Mouse (Mus musculus) brown adipose tissue, adult 24 weeks (tissue): ENCODE measurements at regions not wholly inside any gene's neighbourhood (a gene's known extent, or its start where the extent isn't known, plus 50 kb on each side); places are given as distances from the start of the nearest gene placed in this dataset.

Source experiments
- H3K27ac ChIP-seq: fragments of 200-500 bp; replicated peaks from 2 replicates; pipeline ENCODE4 v1.5.1; 2012; ENCODE audit warnings: low read depth, mild to moderate bottlenecking, low read length
- H3K4me1 ChIP-seq: fragments of 200-500 bp; 2 replicates; pipeline ENCODE4 v1.6.1; 2012; ENCODE audit warnings: low read length, mixed read lengths; ENCODE audit not compliant: control insufficient read depth, insufficient read depth, insufficient read length
- H3K4me3 ChIP-seq: fragments of 200-500 bp; 2 replicates; pipeline ENCODE4 v1.5.1; 2012; ENCODE audit warnings: low read depth, mild to moderate bottlenecking, low read length, moderate library complexity; ENCODE audit not compliant: insufficient read depth

DNA sequence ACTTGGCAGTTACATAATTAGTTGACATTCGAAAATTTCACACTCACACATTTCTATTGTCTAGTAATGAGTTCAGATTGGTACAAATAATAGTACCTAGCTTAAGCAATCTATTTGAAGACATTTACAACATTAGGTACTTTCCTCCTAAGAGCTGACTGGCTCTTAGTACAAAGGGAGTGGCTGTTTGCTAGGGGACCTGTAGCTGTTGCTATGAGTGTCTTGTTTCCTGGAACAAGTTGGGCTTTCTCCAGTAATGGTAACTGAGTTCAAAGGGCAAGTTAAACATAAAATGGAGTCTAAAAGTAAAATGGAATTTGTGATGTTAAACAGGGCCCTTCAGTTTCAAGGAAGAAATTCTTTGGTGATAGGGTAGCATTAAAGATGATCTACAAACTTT is 910.4 kb downstream of the Diaph3 start:
- no peak overlapping the region for H3K27ac ChIP-seq
- no peaks in the 10 kb centered on the region for H3K4me1 ChIP-seq
- H3K4me3 ChIP-seq: no peak overlapping the region

DNA sequence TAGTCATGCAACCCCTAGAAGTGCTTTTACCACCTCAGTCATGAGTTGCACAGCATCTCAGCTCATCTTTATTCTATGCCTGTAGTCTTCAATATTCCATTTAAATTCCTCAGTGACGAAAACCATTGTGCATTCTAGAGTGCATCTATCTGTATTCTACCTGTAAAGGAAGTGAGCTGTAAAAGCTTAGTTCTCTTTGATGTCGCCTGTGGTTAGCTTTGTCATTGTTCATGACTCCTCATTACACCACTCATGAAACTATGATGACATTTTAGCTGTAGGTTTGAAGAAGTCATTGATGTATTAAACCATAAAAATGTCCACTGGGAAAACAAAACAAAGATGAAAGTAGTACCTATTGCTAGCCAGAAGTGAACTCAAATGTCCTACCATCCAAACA is 911.3 kb downstream of the Diaph3 start:
- Histone ChIP-seq H3K4me1 (no peaks in the 10 kb centered on the region), H3K4me3 (no peak overlapping the region), H3K27ac (no peak overlapping the region)

- Histone ChIP-seq H3K27ac (no peak overlapping the region), H3K4me1 (no peaks in the 10 kb centered on the region), H3K4me3 (no peak overlapping the region)
These were observed 925.3 kb downstream of the Diaph3 start for GRCm38 (mm10) chr14:86215711-86216110.

GRCm38 (mm10) chr14:86211654-86212053 is 929.4 kb downstream of the Diaph3 start:
- Histone ChIP-seq H3K4me1 (no peaks in the 10 kb centered on the region), H3K4me3 (no peak overlapping the region), H3K27ac (no peak overlapping the region)

- no peak overlapping the region for H3K4me3 ChIP-seq
- H3K27ac ChIP-seq: no peak overlapping the region
- no peaks in the 10 kb centered on the region for H3K4me1 ChIP-seq
These were observed 936.5 kb downstream of the Diaph3 start for GRCm38 (mm10) chr14:86204582-86204981.

DNA sequence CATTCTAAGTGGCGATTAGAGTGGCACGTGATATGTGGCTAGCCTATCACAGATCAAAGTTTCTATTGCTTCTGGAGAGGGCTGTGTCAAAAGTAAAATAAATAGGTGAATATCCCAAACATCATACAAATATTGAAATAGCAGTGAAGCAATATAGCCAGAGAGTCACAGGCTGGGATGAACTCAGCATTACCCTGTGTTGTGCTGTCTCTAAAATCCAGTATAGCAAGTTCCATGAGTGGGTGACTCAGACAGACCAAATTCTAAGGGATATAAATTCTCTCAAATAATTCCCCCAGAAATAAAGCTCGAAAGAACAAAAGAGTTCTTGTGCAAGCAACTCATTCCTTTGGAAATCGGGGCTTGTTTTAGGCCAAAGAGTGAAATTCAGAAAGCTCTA is 943.2 kb downstream of the Diaph3 start:
- no peaks in the 10 kb centered on the region for H3K4me1 ChIP-seq
- H3K27ac ChIP-seq: no peak overlapping the region
- H3K4me3 ChIP-seq: no peak overlapping the region

- Histone ChIP-seq H3K4me1 (no peaks in the 10 kb centered on the region), H3K4me3 (no peak overlapping the region), H3K27ac (no peak overlapping the region)
These were observed 956.2 kb downstream of the Diaph3 start for GRCm38 (mm10) chr14:86184663-86185381.

DNA sequence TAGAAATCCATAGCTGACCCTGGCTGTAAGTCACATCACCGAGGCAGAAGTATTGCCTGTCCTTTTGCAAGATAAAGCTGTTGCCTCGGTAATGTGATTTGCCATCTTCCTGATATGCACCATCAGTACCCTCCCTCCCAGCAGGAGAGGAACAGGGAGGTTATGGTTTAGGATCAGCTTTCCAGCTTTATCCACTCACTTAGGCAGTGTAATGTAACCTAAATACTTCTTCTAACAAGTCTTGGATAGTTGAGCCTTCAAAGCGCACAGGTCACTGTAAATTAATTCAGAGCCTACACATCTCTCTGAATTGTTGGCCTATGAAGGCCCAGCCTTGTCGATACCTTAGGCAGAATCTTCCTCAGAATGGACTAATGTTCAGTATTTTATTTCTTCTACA is 962.5 kb downstream of the Diaph3 start:
- no peaks in the 10 kb centered on the region for H3K4me1 ChIP-seq

GRCm38 (mm10) chr14:86171118-86171517 is 969.9 kb downstream of the Diaph3 start:
- Histone ChIP-seq H3K4me1 (no peaks in the 10 kb centered on the region), H3K4me3 (no peak overlapping the region), H3K27ac (no peak overlapping the region)

More for the DNA sequence above, 962.5 kb downstream of the Diaph3 start:
- Histone ChIP-seq H3K27ac (no peak overlapping the region), H3K4me3 (no peak overlapping the region)

GRCm38 (mm10) chr14:86159151-86159550 is 981.9 kb downstream of the Diaph3 start:
- no peak overlapping the region for H3K4me3 ChIP-seq
- no peak overlapping the region for H3K27ac ChIP-seq
- no peaks in the 10 kb centered on the region for H3K4me1 ChIP-seq

DNA sequence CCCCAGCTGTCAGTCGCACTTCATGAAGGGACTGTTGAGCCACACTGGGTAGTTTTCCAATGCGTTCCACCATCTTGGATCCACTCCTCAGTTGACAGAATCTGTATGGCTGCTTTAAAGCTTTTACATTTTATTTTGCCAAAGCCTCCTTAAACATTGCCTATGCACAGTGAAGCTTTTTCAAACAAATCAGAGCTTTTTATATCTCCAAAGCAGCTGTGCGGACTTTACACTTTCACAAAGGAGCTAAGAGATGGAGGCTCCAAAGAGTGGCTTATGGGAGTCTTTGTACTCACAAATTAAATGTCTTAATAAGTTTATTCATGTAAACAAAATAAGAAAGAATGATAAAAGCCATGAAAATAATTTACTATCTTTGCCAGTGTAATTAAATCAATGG is 986.3 kb downstream of the Diaph3 start:
- Histone ChIP-seq H3K4me3 (no peak overlapping the region), H3K4me1 (no peaks in the 10 kb centered on the region), H3K27ac (no peak overlapping the region)

- no peaks in the 10 kb centered on the region for H3K4me1 ChIP-seq
- H3K4me3 ChIP-seq: no peak overlapping the region
- no peak overlapping the region for H3K27ac ChIP-seq
These were observed 989.8 kb downstream of the Diaph3 start for GRCm38 (mm10) chr14:86151276-86151675.

DNA sequence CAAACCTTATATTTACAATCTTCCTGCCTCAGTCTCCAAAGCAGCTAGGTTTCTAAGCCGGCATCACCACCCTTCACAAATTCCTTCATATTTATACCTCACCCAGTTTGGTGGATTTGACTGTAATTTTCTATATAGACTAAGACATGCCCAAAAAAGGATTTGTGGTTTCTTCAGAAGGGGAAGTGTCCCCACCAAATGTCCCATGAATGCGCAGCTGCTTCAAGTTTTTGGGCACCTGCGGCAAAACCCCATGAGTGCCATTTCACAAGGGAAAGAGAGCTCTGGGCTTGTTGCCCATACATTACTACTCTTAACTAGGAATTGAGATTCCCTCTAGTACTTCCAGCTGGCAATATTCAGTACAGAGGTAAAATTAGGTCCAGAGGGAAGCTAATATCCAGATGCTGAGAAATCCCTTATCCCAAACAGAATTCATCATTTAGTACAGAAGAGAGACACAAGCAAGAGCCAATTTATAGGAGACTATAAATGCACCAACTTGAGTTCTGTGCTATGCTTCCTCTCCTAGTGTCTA is 990.6 kb downstream of the Diaph3 start:
- H3K4me1 ChIP-seq: no peaks in the 10 kb centered on the region
- H3K27ac ChIP-seq: no peak overlapping the region
- H3K4me3 ChIP-seq: no peak overlapping the region

GRCm38 (mm10) chr14:86115254-86116057 is 1025.6 kb downstream of the Diaph3 start:
- Histone ChIP-seq H3K4me3 (no peak overlapping the region), H3K4me1 (no peaks in the 10 kb centered on the region), H3K27ac (no peak overlapping the region)

- Histone ChIP-seq H3K4me3 (no peak overlapping the region), H3K27ac (no peak overlapping the region)
These were observed 1039.5 kb downstream of the Diaph3 start for GRCm38 (mm10) chr14:86101497-86101896.

More at GRCm38 (mm10) chr14:86101497-86101896, 1039.5 kb downstream of the Diaph3 start:
- no peaks in the 10 kb centered on the region for H3K4me1 ChIP-seq
